23 mouse cellular contexts compared by ENCODE assay signal in genomic region chr13:24342091-24342490, GRCm38 (mm10). TPM values are rescaled to one million over a fixed set of nuclear protein-coding genes. Genes with fewer than 3 reads are reported as not detected.
DNase-seq lines count a peak whose midpoint lies in the region; ATAC-seq and TF ChIP-seq lines count a peak whose summit lies in the region.
"Had no signal": no experiment of that assay in that cellular context is flagged by ENCODE, and none has a peak within 500 bp of the region (broad histone marks: within the 10 kb centered on the region; RNA-seq: fewer than 3 reads in every experiment).

No protein-coding gene starts in this region.

- H3K36me3 ChIP-seq in limb, embryonic 15.5 days, result no peaks in the 10 kb centered on the region
- H3K36me3 ChIP-seq in limb, embryonic 10.5 days, result no peaks in the 10 kb centered on the region
- H3K36me3 ChIP-seq: forebrain, embryonic 15.5 days; hindbrain, embryonic 12.5 days; limb, embryonic 12.5 days; midbrain, embryonic 10.5 days; neural tube, embryonic 12.5 days had no signal

- WGBS in limb, embryonic 15.5 days, result 66% methylated on average over 4 of the region's 4 CpGs
- WGBS in limb, embryonic 10.5 days, result 86% methylated on average over 4 of the region's 4 CpGs

- H3K9me3 ChIP-seq in limb, embryonic 15.5 days, result no peaks in the 10 kb centered on the region
- H3K9me3 ChIP-seq in limb, embryonic 10.5 days (replicated peaks), result no peaks in the 10 kb centered on the region
- H3K9me3 ChIP-seq: forebrain, embryonic 15.5 days; hindbrain, embryonic 12.5 days; limb, embryonic 12.5 days; midbrain, embryonic 10.5 days; neural tube, embryonic 12.5 days had no signal

- no peak overlapping the region; the same call in 1 of the 2 replicates for H3K27ac ChIP-seq in limb, embryonic 15.5 days
- no peak overlapping the region for H3K27ac ChIP-seq in limb, embryonic 10.5 days
- no peak overlapping the region for H3K27ac ChIP-seq in left cerebral cortex, adult 2 months
- H3K27ac ChIP-seq: forebrain, embryonic 15.5 days; hindbrain, embryonic 12.5 days; limb, embryonic 12.5 days; midbrain, embryonic 10.5 days; neural tube, embryonic 12.5 days had no signal

- peaks cover 5% of the 10 kb centered on the region for H3K4me1 ChIP-seq in limb, embryonic 15.5 days
- peaks cover 3% of the 10 kb centered on the region; the same call in 1 of the 2 replicates for H3K4me1 ChIP-seq in limb, embryonic 10.5 days
- H3K4me1 ChIP-seq: forebrain, embryonic 15.5 days; hindbrain, embryonic 12.5 days; limb, embryonic 12.5 days; midbrain, embryonic 10.5 days; neural tube, embryonic 12.5 days had no signal

- H3K4me3 ChIP-seq in limb, embryonic 15.5 days, result no peak overlapping the region
- no peak overlapping the region for H3K4me3 ChIP-seq in limb, embryonic 10.5 days
- no peak overlapping the region for H3K4me3 ChIP-seq in left cerebral cortex, adult 2 months
- H3K4me3 ChIP-seq: erythroblast, embryonic 14.5 days; forebrain, embryonic 15.5 days; hindbrain, embryonic 12.5 days; limb, embryonic 12.5 days; midbrain, embryonic 10.5 days; neural tube, embryonic 12.5 days had no signal

- no peak overlapping the region for H3K9ac ChIP-seq in limb, embryonic 15.5 days
- H3K9ac ChIP-seq: forebrain, embryonic 15.5 days; hindbrain, embryonic 12.5 days; limb, embryonic 12.5 days; neural tube, embryonic 12.5 days had no signal

- H3K4me2 ChIP-seq in limb, embryonic 15.5 days, result no peak overlapping the region
- H3K4me2 ChIP-seq: forebrain, embryonic 15.5 days; hindbrain, embryonic 12.5 days; limb, embryonic 12.5 days; neural tube, embryonic 12.5 days had no signal

- TF ChIP-seq CTCF in left cerebral cortex, adult 2 months (IDR thresholded peaks at IDR 0.05), result no peak

- no peak for DNase-seq in limb, embryonic 10.5 days (ENCODE audit: low spot score)
- peak; percentile 10 to 24 for DNase-seq in thymus, adult 18-20 months
- no peak for DNase-seq in spleen, adult 12 weeks (ENCODE audit: low spot score)
- no peak for DNase-seq in left cerebral cortex, adult 2 months (ENCODE audit: extremely low spot score in 1 of 2, low spot score in 2 of 2)
- no peak for DNase-seq in frontal cortex, postnatal 36 days (ENCODE audit: low spot score in 2 of 2)
- DNase-seq: adrenal gland, postnatal 36 days; B cell, adult 2 months; cerebellum, adult 2 months; gastrocnemius, postnatal 36 days; heart, postnatal 10 days; kidney, adult 18-20 months; kidney, postnatal 14 days; lung, adult 18-20 months; lung, postnatal 14 days; right cerebral cortex, adult 18-20 months had no signal

- intact Hi-C loops in left cerebral cortex, adult 2 months (cut with DNase I), result no loop called here

- ATAC-seq in limb, embryonic 15.5 days (ENCODE audit: insufficient number of reproducible peaks, low FRiP score, low TSS enrichment, low read depth), result peak; percentile 44; the same call in 1 of the 2 replicates
- ATAC-seq in hematopoietic stem cell, adult 5-6 weeks (replicated peaks in 1 of 2; ENCODE audit: insufficient read depth in 1 of 2, low FRiP score in 2 of 2, low TSS enrichment in 1 of 2, low read depth in 1 of 2, poor library complexity in 2 of 2, severe bottlenecking in 2 of 2), result peak; percentile 83 to 91
- ATAC-seq: forebrain, embryonic 15.5 days had no signal

- no peaks in the 10 kb centered on the region for H3K27me3 ChIP-seq in limb, embryonic 15.5 days
- H3K27me3 ChIP-seq in limb, embryonic 10.5 days (ENCODE audit: low read depth, poor library complexity, severe bottlenecking), result no peaks in the 10 kb centered on the region
- H3K27me3 ChIP-seq: forebrain, embryonic 15.5 days; hindbrain, embryonic 12.5 days; limb, embryonic 12.5 days; neural tube, embryonic 12.5 days had no signal

RNA-seq across cellular contexts. Expression of gene Cmah, which starts 14.9 kb away (rescaled TPM):
- polyA plus RNA-seq in limb, embryonic 15.5 days (2015; fragmentation: Nextera tagmentation; extraction: Ambion mirVana), result 0.63 and 0.77 TPM in 2 replicates
- 0.20 and 0.35 TPM in 2 replicates for polyA plus RNA-seq in limb, embryonic 10.5 days (2016; fragmentation: Nextera tagmentation; extraction: Ambion mirVana)
- total RNA-seq in hematopoietic stem cell, adult 5-6 weeks (2017), result 6.2 and 11.1 TPM in 2 replicates
- total RNA-seq in left cerebral cortex, adult 2 months (2021), result under 1 TPM; 0.35 to 0.97 TPM

Comparison
In these comparisons a context has a peak if more than half of its experiments do, and no peak if none do; other contexts are left out.
1. DNase-seq: peak in thymus, adult 18-20 months (2 of 2); none in limb, embryonic 10.5 days (single experiment), spleen, adult 12 weeks (single experiment), left cerebral cortex, adult 2 months (0 of 2) and frontal cortex, postnatal 36 days (0 of 2).